Mouse (Mus musculus): ENCODE data around the gene Dnase1l3.

DNA sequence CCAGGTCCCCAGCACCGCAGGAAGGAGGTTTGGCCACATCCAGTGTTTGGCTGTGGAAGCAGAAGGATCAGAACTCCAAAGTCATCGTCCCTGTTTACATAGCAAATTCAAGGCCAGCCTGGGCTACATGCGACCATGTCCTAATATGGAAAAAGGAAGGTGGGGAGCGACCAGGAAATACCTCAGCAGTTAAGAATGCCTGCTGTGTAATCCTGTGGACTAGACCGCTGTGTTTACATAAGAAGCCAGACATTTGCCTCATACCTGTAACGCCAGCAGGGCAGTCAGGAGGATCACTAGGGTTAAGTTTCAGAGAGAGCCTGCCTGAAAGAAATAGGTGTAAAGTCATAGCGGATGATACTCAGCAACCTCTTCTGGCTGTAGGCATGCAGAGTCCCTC, 31.2 kb downstream of the Dnase1l3 start:
- TF ChIP-seq EP300 (optimal IDR thresholded peaks at IDR 0.05) = no peak
- no peak for TF ChIP-seq CTCF (IDR thresholded peaks at IDR 0.05; ENCODE audit: low read depth)

Data from stomach, postnatal 0 days (tissue).